In the genomic region with DNA sequence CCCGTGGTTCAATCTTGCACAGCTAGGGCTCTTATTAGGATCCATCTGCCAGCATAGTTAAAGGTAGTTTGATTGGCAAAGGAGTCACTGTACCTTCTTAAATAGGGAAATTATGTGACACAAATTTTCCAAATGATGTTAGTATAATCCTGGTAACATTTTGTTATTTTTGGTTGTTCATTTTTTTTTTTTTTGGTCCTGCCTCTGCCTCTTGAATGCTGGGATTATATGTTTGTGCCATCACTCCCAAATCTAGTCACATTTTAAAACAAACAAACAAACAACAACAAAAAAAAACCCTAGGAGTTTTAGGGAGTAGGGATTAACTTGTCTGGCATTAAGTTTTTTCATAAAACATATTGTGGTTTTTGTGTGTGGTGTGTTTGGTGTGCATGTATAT, we compare ENCODE assay signal across 8 mouse cellular contexts. TPM values are rescaled to one million over a fixed set of nuclear protein-coding genes. Genes with fewer than 3 reads are reported as not detected.
DNase-seq lines count a peak whose midpoint lies in the region; ATAC-seq and TF ChIP-seq lines count a peak whose summit lies in the region.

A gene (minus strand): TSS at position 101 of the 400 bp plus-strand sequence.

- H3K4me2 ChIP-seq in intestine, embryonic 14.5 days (ENCODE audit: low read length): no peak within 1 kb of the TSS

- no peak within 1 kb of the TSS for H3K9ac ChIP-seq in intestine, embryonic 14.5 days (ENCODE audit: low read length)

- H3K4me1 ChIP-seq in cerebellum, adult 2 months (ENCODE audit: control insufficient read depth, insufficient read depth, low read length): peaks cover 4% of the 10 kb centered on the region; the same call in 1 of the 2 replicates
- H3K4me1 ChIP-seq in G1E (ENCODE audit: insufficient read depth, low read depth, low read length): peaks cover 9% of the 10 kb centered on the region
- H3K4me1 ChIP-seq in intestine, embryonic 14.5 days (replicated peaks; ENCODE audit: control insufficient read depth, insufficient read depth, low read length): peaks cover 6% of the 10 kb centered on the region; the same call in 1 of the 2 replicates

- H3K4me3 ChIP-seq in cerebellum, adult 2 months (replicated peaks; ENCODE audit: insufficient read depth, low read depth, low read length): no peak within 1 kb of the TSS
- no peak within 1 kb of the TSS for H3K4me3 ChIP-seq in G1E (ENCODE audit: low read depth, low read length)
- H3K4me3 ChIP-seq in intestine, embryonic 14.5 days (ENCODE audit: low read depth, low read length): no peak within 1 kb of the TSS

- no peaks in the 10 kb centered on the region for H3K9me3 ChIP-seq in G1E (replicated peaks)
- no peaks in the 10 kb centered on the region for H3K9me3 ChIP-seq in intestine, embryonic 14.5 days (ENCODE audit: control insufficient read depth, low read length)

- H3K27me3 ChIP-seq in cerebellum, adult 2 months (ENCODE audit: control insufficient read depth, insufficient read depth, low read length): no peaks in the 10 kb centered on the region
- H3K27me3 ChIP-seq in G1E (ENCODE audit: insufficient read depth, low read length): no peaks in the 10 kb centered on the region; the same call in 1 of the 2 replicates
- H3K27me3 ChIP-seq in intestine, embryonic 14.5 days (replicated peaks; ENCODE audit: control insufficient read depth, insufficient read depth, low read length): no peaks in the 10 kb centered on the region

- no peak for TF ChIP-seq POLR2A in cerebellum, adult 2 months (IDR thresholded peaks at IDR 0.05; ENCODE audit: borderline replicate concordance, insufficient read depth, low read length)

- DNase-seq in cerebellum, adult 2 months: no peak
- no peak for DNase-seq in cerebellum, adult 8-10 months
- DNase-seq in G1E (ENCODE audit: low spot score): no peak
- no peak for DNase-seq in gastrocnemius, adult 18-20 months (ENCODE audit: low spot score)
- DNase-seq in intestine, embryonic 14.5 days (ENCODE audit: low spot score): no peak
- no peak for DNase-seq in natural killer cell, adult 2 months (ENCODE audit: low spot score in 2 of 2)
- DNase-seq in right cerebral cortex, adult 2 months (ENCODE audit: low spot score in 2 of 2): no peak

- no peak for TF ChIP-seq CTCF in cerebellum, adult 2 months (IDR thresholded peaks at IDR 0.05; ENCODE audit: borderline replicate concordance, insufficient read depth, low read depth, low read length)
- TF ChIP-seq CTCF in G1E (IDR thresholded peaks at IDR 0.05; ENCODE audit: low read depth, low read length): no peak

- H3K27ac ChIP-seq in cerebellum, adult 2 months (ENCODE audit: insufficient read depth, low read length): no peak within 1 kb of the TSS
- H3K27ac ChIP-seq in intestine, embryonic 14.5 days (ENCODE audit: low read depth): no peak within 1 kb of the TSS

- ATAC-seq in G1E (ENCODE audit: extremely low read depth, insufficient number of reproducible peaks, low FRiP score, poor library complexity, severe bottlenecking): no peak
- ATAC-seq in intestine, embryonic 14.5 days (replicated peaks; ENCODE audit: low FRiP score, low TSS enrichment, low read depth): no peak
- ATAC-seq in megakaryocyte-erythroid progenitor cell, adult 5-6 weeks (replicated peaks; ENCODE audit: low FRiP score, low TSS enrichment, poor library complexity, severe bottlenecking): no peak

- peaks cover under 1% of the 10 kb centered on the region for H3K36me3 ChIP-seq in G1E (replicated peaks)
- H3K36me3 ChIP-seq in intestine, embryonic 14.5 days (ENCODE audit: control insufficient read depth, insufficient read depth, low read length): no peaks in the 10 kb centered on the region

- WGBS in cerebellum, adult 2 months: 31% methylated on average over 1 of the region's 1 CpGs
- WGBS in intestine, embryonic 14.5 days: 31% methylated on average over 1 of the region's 1 CpGs

RNA-seq across cellular contexts. Expression of the gene that starts here (rescaled TPM):
- polyA plus RNA-seq in cerebellum, adult 2 months (2012; rRNA removed): 21.7 and 22.1 TPM in 2 replicates
- total RNA-seq in G1E (2014; fragmentation: Nextera tagmentation) (34.2 and 40.3 TPM in 2 replicates), G1E (2017) (32.9 and 50.2 TPM in 2 replicates)
- 0.77 and 1.0 TPM in 2 replicates for polyA plus RNA-seq in G1E (2012)
- 10 to 100 TPM; 38.3 to 41.7 TPM for total RNA-seq in gastrocnemius, adult 18-20 months (2021)
- 68.4 and 79.1 TPM in 2 replicates for polyA plus RNA-seq in intestine, embryonic 14.5 days (2014; fragmentation: Nextera tagmentation; extraction: Ambion mirVana)
- 56.4 and 84.6 TPM in 2 replicates for total RNA-seq in megakaryocyte-erythroid progenitor cell, adult 5-6 weeks (2014; fragmentation: Nextera tagmentation)
- 57.0 and 69.5 TPM in 2 replicates for total RNA-seq in megakaryocyte-erythroid progenitor cell, adult 5-6 weeks (2017)

Comparison
In these comparisons a context has a peak if more than half of its experiments do, and no peak if none do; other contexts are left out.
1. RNA of the gene that starts here (polyA plus RNA-seq): 68.4 to 79.1 TPM in intestine, embryonic 14.5 days and 21.7 to 22.1 TPM in cerebellum, adult 2 months; 0.77 to 1.0 TPM in G1E; every median in the first group is over 10 times any median in the second.